Comparison of ENCODE assay signal across 9 mouse cellular contexts in genomic region chr14:46390249-46390775, GRCm38 (mm10). TPM values are rescaled to one million over a fixed set of nuclear protein-coding genes. Genes with fewer than 3 reads are reported as not detected.
A peak's percentile ranks its signal among the peaks of the same experiment; 100 is the strongest.
DNase-seq lines count a peak whose midpoint lies in the region; ATAC-seq and TF ChIP-seq lines count a peak whose summit lies in the region.
"Had no signal": no experiment of that assay in that cellular context is flagged by ENCODE, and none has a peak within 500 bp of the region (broad histone marks: within the 10 kb centered on the region; RNA-seq: fewer than 3 reads in every experiment).

Gene Bmp4 (minus strand): TSS chr14:46390669.

- H3K36me3 ChIP-seq in E14TG2a.4 (ENCODE audit: insufficient read depth, low read length), result peaks cover under 1% of the 10 kb centered on the region; the same call in 1 of the 2 replicates
- no peaks in the 10 kb centered on the region for H3K36me3 ChIP-seq in embryonic facial prominence, embryonic 10.5 days (replicated peaks)
- no peaks in the 10 kb centered on the region for H3K36me3 ChIP-seq in kidney, embryonic 14.5 days (ENCODE audit: control insufficient read depth, insufficient read depth, low read length)
- H3K36me3 ChIP-seq in lung, embryonic 16.5 days (ENCODE audit: control insufficient read depth, insufficient read depth, low read length), result no peaks in the 10 kb centered on the region
- no peaks in the 10 kb centered on the region for H3K36me3 ChIP-seq in stomach, postnatal 0 days (ENCODE audit: control insufficient read depth, insufficient read depth, low read length)

- H3K27me3 ChIP-seq in E14TG2a.4 (ENCODE audit: insufficient read depth, low read length), result peaks cover 17% of the 10 kb centered on the region
- H3K27me3 ChIP-seq in embryonic facial prominence, embryonic 10.5 days (replicated peaks; ENCODE audit: low read depth, poor library complexity, severe bottlenecking), result peaks cover 92% of the 10 kb centered on the region
- H3K27me3 ChIP-seq in kidney, embryonic 14.5 days (ENCODE audit: control insufficient read depth, insufficient read depth, low read length), result peaks cover 10% of the 10 kb centered on the region
- H3K27me3 ChIP-seq in lung, embryonic 16.5 days (ENCODE audit: control insufficient read depth, insufficient read depth, low read depth, low read length), result peaks cover 2% of the 10 kb centered on the region; the same call in 1 of the 2 replicates
- no peaks in the 10 kb centered on the region for H3K27me3 ChIP-seq in stomach, postnatal 0 days (ENCODE audit: control insufficient read depth, insufficient read depth, low read length)

- TF ChIP-seq CTCF in E14TG2a.4 (conservative IDR thresholded peaks at IDR 0.05; ENCODE audit: low read length), result no peak
- no peak for TF ChIP-seq CTCF in stomach, postnatal 0 days (IDR thresholded peaks at IDR 0.05; ENCODE audit: low read depth)

- ATAC-seq in kidney, embryonic 14.5 days (ENCODE audit: low FRiP score, low TSS enrichment), result peak; percentile 19; the same call in 1 of the 2 replicates
- peak; percentile 59 for ATAC-seq in lung, embryonic 16.5 days (ENCODE audit: low read depth)
- peak; percentile 39 for ATAC-seq in stomach, postnatal 0 days (ENCODE audit: low FRiP score, low TSS enrichment)
- no peak for ATAC-seq in erythroid progenitor cell, adult 5-6 weeks (replicated peaks; ENCODE audit: low FRiP score, poor library complexity, severe bottlenecking)

- peak; percentile 78 for DNase-seq in embryonic facial prominence, embryonic 10.5 days (ENCODE audit: low spot score)
- DNase-seq in heart, adult 9 months (ENCODE audit: low spot score in 2 of 2), result peak; percentile 70 to 73
- DNase-seq in stomach, postnatal 0 days (ENCODE audit: low spot score), result peak; percentile 53
- DNase-seq in adipocyte (ENCODE audit: low spot score), result no peak

- no peak for TF ChIP-seq EP300 in stomach, postnatal 0 days (optimal IDR thresholded peaks at IDR 0.05)

- peak within 1 kb of the TSS; percentile 54 for H3K9ac ChIP-seq in kidney, embryonic 14.5 days (ENCODE audit: low read depth, low read length)
- peak within 1 kb of the TSS; percentile 65 for H3K9ac ChIP-seq in lung, embryonic 16.5 days (ENCODE audit: low read length)
- peak within 1 kb of the TSS; percentile 53 for H3K9ac ChIP-seq in stomach, postnatal 0 days (ENCODE audit: low read length)

- H3K9me3 ChIP-seq in E14TG2a.4 (ENCODE audit: low read length), result no peaks in the 10 kb centered on the region
- no peaks in the 10 kb centered on the region for H3K9me3 ChIP-seq in embryonic facial prominence, embryonic 10.5 days
- no peaks in the 10 kb centered on the region for H3K9me3 ChIP-seq in kidney, embryonic 14.5 days (ENCODE audit: control insufficient read depth, low read length)
- H3K9me3 ChIP-seq in lung, embryonic 16.5 days (ENCODE audit: control insufficient read depth, low read length), result no peaks in the 10 kb centered on the region
- H3K9me3 ChIP-seq in stomach, postnatal 0 days (ENCODE audit: control insufficient read depth, low read length), result no peaks in the 10 kb centered on the region

- peaks cover 75% of the 10 kb centered on the region for H3K4me1 ChIP-seq in E14TG2a.4 (replicated peaks; ENCODE audit: low read depth, low read length)
- peaks cover 58% of the 10 kb centered on the region for H3K4me1 ChIP-seq in embryonic facial prominence, embryonic 10.5 days
- H3K4me1 ChIP-seq in kidney, embryonic 14.5 days (ENCODE audit: control insufficient read depth, insufficient read depth, low read length), result peaks cover 15% of the 10 kb centered on the region; the same call in 1 of the 2 replicates
- H3K4me1 ChIP-seq in lung, embryonic 16.5 days (replicated peaks; ENCODE audit: control insufficient read depth, insufficient read depth, low read length), result peaks cover 2% of the 10 kb centered on the region; the same call in 1 of the 2 replicates
- no peaks in the 10 kb centered on the region for H3K4me1 ChIP-seq in stomach, postnatal 0 days (replicated peaks; ENCODE audit: control insufficient read depth, insufficient read depth)

- peak within 1 kb of the TSS; percentile 75 for H3K27ac ChIP-seq in embryonic facial prominence, embryonic 10.5 days (replicated peaks)
- H3K27ac ChIP-seq in kidney, embryonic 14.5 days (ENCODE audit: low read depth, low read length), result peak within 1 kb of the TSS; percentile 55; the same call in 1 of the 2 replicates
- H3K27ac ChIP-seq in lung, embryonic 16.5 days (ENCODE audit: low read length), result peak within 1 kb of the TSS; percentile 97
- peak within 1 kb of the TSS; percentile 63 for H3K27ac ChIP-seq in stomach, postnatal 0 days (replicated peaks)

- H3K4me3 ChIP-seq in E14TG2a.4 (replicated peaks; ENCODE audit: low read length), result peak within 1 kb of the TSS; percentile 82
- peak within 1 kb of the TSS; percentile 68 for H3K4me3 ChIP-seq in embryonic facial prominence, embryonic 10.5 days
- H3K4me3 ChIP-seq in kidney, embryonic 14.5 days (ENCODE audit: low read length), result peak within 1 kb of the TSS; percentile 49
- H3K4me3 ChIP-seq in lung, embryonic 16.5 days (ENCODE audit: low read length), result peak within 1 kb of the TSS; percentile 61
- peak within 1 kb of the TSS; percentile 56 for H3K4me3 ChIP-seq in stomach, postnatal 0 days (ENCODE audit: low read depth, low read length)
- H3K4me3 ChIP-seq: megakaryocyte, embryonic 14.5 days had no signal

- peak within 1 kb of the TSS; percentile 84 for H3K4me2 ChIP-seq in kidney, embryonic 14.5 days (replicated peaks; ENCODE audit: low read depth, low read length)
- peak within 1 kb of the TSS; percentile 89 for H3K4me2 ChIP-seq in lung, embryonic 16.5 days (ENCODE audit: low read depth, low read length)
- peak within 1 kb of the TSS; percentile 76 for H3K4me2 ChIP-seq in stomach, postnatal 0 days (replicated peaks; ENCODE audit: low read depth)

- 2% methylated on average over 26 of the region's 26 CpGs for WGBS in embryonic facial prominence, embryonic 10.5 days
- under 1% methylated on average over 26 of the region's 26 CpGs for WGBS in kidney, embryonic 14.5 days
- WGBS in lung, embryonic 16.5 days, result 1% methylated on average over 26 of the region's 26 CpGs
- WGBS in stomach, postnatal 0 days, result 2% methylated on average over 25 of the region's 26 CpGs

RNA-seq across cellular contexts. Expression of gene Bmp4, which starts in this region (rescaled TPM):
- 22.9 and 24.8 TPM in 2 replicates for polyA plus RNA-seq in embryonic facial prominence, embryonic 10.5 days (2016; fragmentation: Nextera tagmentation; extraction: Ambion mirVana)
- 23.7 and 31.5 TPM in 2 replicates for polyA plus RNA-seq in kidney, embryonic 14.5 days (2014; fragmentation: Nextera tagmentation; extraction: Ambion mirVana)
- 78.9 and 79.0 TPM in 2 replicates for polyA plus RNA-seq in lung, embryonic 16.5 days (2015; fragmentation: Nextera tagmentation; extraction: Ambion mirVana)
- 20.3 and 23.3 TPM in 2 replicates for polyA plus RNA-seq in stomach, postnatal 0 days (2015; fragmentation: Nextera tagmentation; extraction: Ambion mirVana)
- total RNA-seq in erythroid progenitor cell, adult 5-6 weeks (2015; ENCODE audit: low replicate concordance), result not detected in 2 replicates
- 0.39 TPM in 1 of 2 replicates, not detected in the other for total RNA-seq in erythroid progenitor cell, adult 5-6 weeks (2017; ENCODE audit: low replicate concordance)
